Mouse (Mus musculus) intestine, embryonic 14.5 days (tissue): ENCODE data around the gene Fcer2a. TPM values are rescaled to one million over a fixed set of nuclear protein-coding genes. Genes with fewer than 3 reads are reported as not detected.
A peak's percentile ranks its signal among the peaks of the same experiment; 100 is the strongest.

ENCODE experiments used
- ATAC-seq: fragments of 200-750 bp; cut with Nextera tagmentation; replicated peaks from 2 replicates; pipeline ENCODE4 v1.8.0; 2017; ENCODE audit warnings: low read depth, moderate number of reproducible peaks, moderate TSS enrichment, moderate library complexity; ENCODE audit not compliant: low FRiP score, low TSS enrichment
- DNase-seq: peaks from one replicate; pipeline ENCODE4 v3.0.0-alpha.2; 2018; ENCODE audit warnings: low spot score
- H3K27ac ChIP-seq: fragments of 300-500 bp; sonication (generic); 2 replicates; pipeline ENCODE4 v1.5.1; 2014; ENCODE audit warnings: low read depth, mild to moderate bottlenecking, control low read depth
- H3K27me3 ChIP-seq: fragments of 300-500 bp; sonication (generic); replicated peaks from 2 replicates; pipeline ENCODE4 v1.6.1; 2014; ENCODE audit warnings: low read length, control low read depth; ENCODE audit not compliant: control insufficient read depth, insufficient read depth
- H3K36me3 ChIP-seq: fragments of 300-500 bp; sonication (generic); 2 replicates; pipeline ENCODE4 v1.6.1; 2014; ENCODE audit warnings: low read length, control low read depth; ENCODE audit not compliant: control insufficient read depth, insufficient read depth
- H3K4me1 ChIP-seq: fragments of 300-500 bp; sonication (generic); replicated peaks from 2 replicates; pipeline ENCODE4 v1.6.1; 2014; ENCODE audit warnings: low read length, control low read depth, mixed read lengths; ENCODE audit not compliant: control insufficient read depth, insufficient read depth
- H3K4me2 ChIP-seq: fragments of 300-500 bp; sonication (generic); 2 replicates; pipeline ENCODE4 v1.6.1; 2014; ENCODE audit warnings: low read length
- H3K4me3 ChIP-seq: fragments of 300-500 bp; sonication (generic); 2 replicates; pipeline ENCODE4 v1.5.1; 2014; ENCODE audit warnings: low read depth, low read length, control low read depth, mixed read lengths
- H3K9ac ChIP-seq: fragments of 300-500 bp; sonication (generic); 2 replicates; pipeline ENCODE4 v1.6.1; 2014; ENCODE audit warnings: mild to moderate bottlenecking, low read length
- H3K9me3 ChIP-seq: fragments of 300-500 bp; sonication (generic); 2 replicates; pipeline ENCODE4 v1.6.1; 2016; ENCODE audit warnings: low read length, control low read depth; ENCODE audit not compliant: control insufficient read depth
- WGBS: fragments of 180-500 bp; shearing (Covaris S2); extraction: QIAGEN DNeasy Blood & Tissue Kit; methylation state at CpG from one replicate; pipeline ENCODE4 v1.1.7; 2014; 5-methylcytosine and 5-hydroxymethylcytosine counted together
- polyA plus RNA-seq: library from polyadenylated mRNA; unstranded; fragments of >200 nt; fragmentation: Nextera tagmentation; extraction: Ambion mirVana; gene quantifications from 2 replicates; pipeline ENCODE4 v1.2.1, GENCODE M21; 2014

Gene Fcer2a
- polyA plus RNA-seq, 1 experiment from 2014 or later = 0.11 TPM

DNA sequence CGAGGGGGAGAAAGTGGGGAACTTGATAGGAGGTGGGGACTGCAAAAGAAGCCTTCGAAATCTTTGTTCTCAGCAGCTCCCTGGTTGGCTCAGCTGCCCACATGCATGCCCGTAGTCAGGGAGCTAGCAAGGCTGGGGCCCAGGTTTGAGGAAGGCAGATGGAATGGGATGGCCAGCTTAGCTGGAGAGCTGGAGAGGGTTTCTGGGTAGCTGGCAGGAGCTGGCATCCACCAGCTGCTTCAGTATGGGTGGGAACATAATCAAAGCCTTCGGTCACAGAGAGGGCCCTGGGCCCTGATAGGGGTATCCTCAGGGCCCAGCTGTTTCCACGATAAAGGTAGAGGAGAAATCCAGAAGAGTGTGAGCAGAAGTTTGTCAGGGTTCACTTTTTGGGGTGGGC lies 11.5 kb downstream of the Fcer2a start:
- Histone ChIP-seq H3K4me2 (no peak overlapping the region), H3K27me3 (no peaks in the 10 kb centered on the region), H3K4me1 (peaks cover 5% of the 10 kb centered on the region; the same call in 1 of the 2 replicates), H3K4me3 (no peak overlapping the region), H3K27ac (no peak overlapping the region), H3K36me3 (peaks cover 30% of the 10 kb centered on the region), H3K9ac (no peak overlapping the region), H3K9me3 (no peaks in the 10 kb centered on the region)
- WGBS = 86% methylated on average over 5 of the region's 5 CpGs
- DNase-seq = no peak
- ATAC-seq = no peak

DNA sequence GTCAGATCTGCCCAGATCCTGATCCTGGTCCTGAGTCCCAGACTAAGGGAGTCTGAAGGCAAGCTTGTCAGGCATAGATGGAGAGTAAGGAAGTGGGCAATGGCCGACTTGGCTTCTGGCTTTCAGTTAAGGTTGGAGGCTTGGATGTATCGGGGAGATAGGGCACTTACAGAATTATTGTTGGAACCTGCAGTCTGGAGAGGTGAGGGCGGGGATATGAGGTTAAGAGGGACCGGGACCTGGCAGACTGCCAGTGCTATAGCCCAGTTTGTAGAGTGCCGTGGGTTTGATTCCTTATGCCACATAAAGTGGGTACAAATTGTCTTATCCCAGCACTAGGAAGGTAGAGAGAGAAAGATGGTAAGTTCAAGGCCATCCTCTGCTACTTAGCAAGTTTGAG lies 14.3 kb downstream of the Fcer2a start:
- WGBS = 84% methylated on average over 5 of the region's 5 CpGs
- Histone ChIP-seq H3K4me2 (no peak overlapping the region), H3K27ac (no peak overlapping the region), H3K36me3 (peaks cover 30% of the 10 kb centered on the region), H3K4me1 (peaks cover 8% of the 10 kb centered on the region; the same call in 1 of the 2 replicates), H3K9me3 (no peaks in the 10 kb centered on the region), H3K9ac (no peak overlapping the region), H3K4me3 (no peak overlapping the region), H3K27me3 (no peaks in the 10 kb centered on the region)
- no peak for DNase-seq
- no peak for ATAC-seq

GRCm38 (mm10) chr8:3679236-3679635 lies 14.7 kb downstream of the Fcer2a start:
- H3K9me3 ChIP-seq = no peaks in the 10 kb centered on the region
- no peaks in the 10 kb centered on the region for H3K27me3 ChIP-seq
- H3K9ac ChIP-seq = no peak overlapping the region
- DNase-seq (no peak), ATAC-seq (no peak)
- peaks cover 8% of the 10 kb centered on the region; the same call in 1 of the 2 replicates for H3K4me1 ChIP-seq
- H3K4me2 ChIP-seq = no peak overlapping the region
- peaks cover 30% of the 10 kb centered on the region for H3K36me3 ChIP-seq
- H3K27ac ChIP-seq = no peak overlapping the region
- no peak overlapping the region for H3K4me3 ChIP-seq
- 96% methylated on average over 23 of the region's 23 CpGs for WGBS

GRCm38 (mm10) chr8:3678831-3679230 lies 15.1 kb downstream of the Fcer2a start:
- Histone ChIP-seq H3K9me3 (no peaks in the 10 kb centered on the region), H3K4me2 (no peak overlapping the region), H3K9ac (no peak overlapping the region), H3K27ac (no peak overlapping the region), H3K4me1 (peaks cover 8% of the 10 kb centered on the region; the same call in 1 of the 2 replicates), H3K4me3 (no peak overlapping the region), H3K27me3 (no peaks in the 10 kb centered on the region), H3K36me3 (peaks cover 30% of the 10 kb centered on the region)
- WGBS = 95% methylated on average over 23 of the region's 23 CpGs
- ATAC-seq = no peak
- no peak for DNase-seq

DNA sequence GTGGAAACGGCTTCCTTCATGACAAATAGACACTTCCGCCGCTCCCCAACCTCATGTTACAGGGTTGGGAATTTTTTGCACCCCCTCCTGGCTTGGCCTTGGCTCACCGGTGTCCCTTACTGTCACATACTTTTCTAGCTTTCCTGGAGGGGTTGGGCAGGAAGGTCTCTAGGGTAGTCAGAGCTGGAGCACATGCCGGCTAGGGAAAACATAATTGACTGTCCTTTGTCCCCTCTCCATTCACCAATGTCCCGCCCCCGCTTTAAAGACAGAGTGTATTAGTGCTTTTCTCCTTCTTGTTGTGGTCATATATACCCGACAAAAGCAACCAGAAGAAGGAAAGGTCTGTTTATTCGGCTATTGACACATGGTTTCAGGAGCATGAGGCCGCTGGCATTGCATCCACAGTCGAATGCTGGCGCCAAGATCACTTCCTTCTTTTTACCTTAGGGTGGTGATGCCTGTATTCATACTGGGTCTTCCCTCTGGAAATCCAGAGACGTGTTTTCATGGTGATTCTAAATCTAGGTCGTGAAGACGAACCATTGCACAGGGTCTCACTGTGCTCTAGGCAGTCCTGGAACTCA lies 16.9 kb downstream of the Fcer2a start:
- peak overlapping the region; percentile 79 for H3K9ac ChIP-seq
- H3K9me3 ChIP-seq = no peaks in the 10 kb centered on the region
- H3K4me3 ChIP-seq = peak overlapping the region; percentile 80
- DNase-seq (peak; percentile 59), ATAC-seq (peak; percentile 7; the same call in 1 of the 2 replicates)
- H3K4me1 ChIP-seq = peaks cover 10% of the 10 kb centered on the region; the same call in 1 of the 2 replicates
- H3K36me3 ChIP-seq = peaks cover 30% of the 10 kb centered on the region
- no peaks in the 10 kb centered on the region for H3K27me3 ChIP-seq
- H3K4me2 ChIP-seq = peak overlapping the region; percentile 74
- WGBS = 2% methylated on average over 15 of the region's 15 CpGs
- H3K27ac ChIP-seq = peak overlapping the region; percentile 92

DNA sequence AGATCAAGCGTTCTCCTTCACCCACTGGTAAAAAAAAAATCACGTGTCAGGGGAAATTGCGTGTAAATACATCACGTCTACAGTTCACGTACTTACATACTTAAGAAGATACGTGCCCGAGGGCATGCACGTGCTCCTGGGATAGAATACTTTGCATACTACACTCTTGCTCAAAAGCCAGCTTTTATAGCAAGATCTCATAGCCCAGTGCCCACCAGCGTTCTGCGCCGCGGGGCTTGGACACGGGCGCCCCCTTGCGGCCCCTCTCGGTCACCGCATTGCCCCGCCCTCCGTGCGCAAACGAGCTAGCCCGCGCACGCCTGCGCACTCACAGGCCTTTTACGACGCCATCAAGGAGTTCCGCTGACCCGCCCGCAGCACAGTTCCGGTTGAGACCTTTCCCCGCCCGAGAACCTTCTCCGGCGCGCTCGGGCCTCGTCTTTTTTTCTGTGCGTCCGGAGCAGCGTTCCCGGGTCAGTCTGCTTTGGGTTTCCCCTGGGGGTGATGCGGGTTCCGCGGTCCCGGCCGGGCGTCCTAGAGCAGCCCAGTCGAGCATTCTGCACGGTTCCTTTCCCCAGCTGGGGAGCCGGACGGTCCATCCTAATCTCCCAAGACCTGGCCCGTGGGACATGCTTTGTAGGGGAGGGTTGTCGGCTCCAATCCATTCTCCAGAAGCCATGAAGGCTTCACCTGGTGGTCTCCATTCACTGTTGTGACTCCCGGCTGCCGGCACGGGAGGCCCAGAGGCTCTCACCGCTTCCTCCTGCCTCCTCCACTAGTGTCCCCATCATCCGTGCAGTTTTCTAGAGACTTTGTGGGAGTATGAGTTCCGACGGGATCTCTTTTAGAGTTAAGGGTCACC lies 17.6 kb downstream of the Fcer2a start, which contains the start of gene Trappc5:
Gene Trappc5 (plus strand): TSS at position 169 of the 862 bp plus-strand sequence.
- 1% methylated on average over 61 of the region's 61 CpGs for WGBS

DNA sequence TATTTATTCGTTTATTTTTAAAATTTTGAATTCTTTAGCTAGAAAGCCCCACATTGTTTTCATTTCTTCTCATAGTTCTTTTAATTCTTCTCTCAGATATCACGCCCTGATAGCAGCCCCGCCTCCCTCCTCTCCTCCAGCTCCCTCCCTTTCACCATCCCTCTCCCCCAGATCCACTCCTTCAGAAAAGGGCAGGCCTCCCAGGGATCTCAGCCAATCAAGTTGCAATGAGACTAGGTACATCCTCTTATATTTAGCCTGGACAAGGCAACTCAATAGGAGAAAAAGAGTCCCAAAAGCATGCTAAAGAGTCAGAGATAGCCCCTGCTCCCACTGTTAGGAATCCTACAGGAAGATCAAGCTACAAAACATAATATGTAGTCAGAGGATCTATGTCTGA lies 19.3 kb downstream of the Fcer2a start:
- H3K4me2 ChIP-seq = no peak overlapping the region
- H3K27ac ChIP-seq = no peak overlapping the region
- H3K27me3 ChIP-seq = no peaks in the 10 kb centered on the region
- H3K36me3 ChIP-seq = peaks cover 11% of the 10 kb centered on the region
- H3K4me3 ChIP-seq = no peak overlapping the region
- no peak overlapping the region for H3K9ac ChIP-seq
- H3K9me3 ChIP-seq = no peaks in the 10 kb centered on the region
- peaks cover 10% of the 10 kb centered on the region; the same call in 1 of the 2 replicates for H3K4me1 ChIP-seq
- DNase-seq = no peak
- no peak for ATAC-seq
- WGBS = 62% methylated on average over 3 of the region's 3 CpGs

More for the DNA sequence above, 17.6 kb downstream of the Fcer2a start, which contains the start of gene Trappc5:
- Histone ChIP-seq H3K9ac (peak within 1 kb of the TSS; percentile 79), H3K36me3 (peaks cover 27% of the 10 kb centered on the region), H3K4me2 (peak within 1 kb of the TSS; percentile 74), H3K4me1 (peaks cover 10% of the 10 kb centered on the region; the same call in 1 of the 2 replicates), H3K27me3 (no peaks in the 10 kb centered on the region), H3K27ac (peak within 1 kb of the TSS; percentile 92), H3K9me3 (no peaks in the 10 kb centered on the region), H3K4me3 (peak within 1 kb of the TSS; percentile 80)
- peak; percentile 95 for DNase-seq
- ATAC-seq = peak; percentile 83

GRCm38 (mm10) chr8:3671980-3672491 lies 21.9 kb downstream of the Fcer2a start, which contains the start of gene Fcor:
TSS of gene Fcor (minus strand) at chr8:3672362.
- DNase-seq (peak; percentile 95), ATAC-seq (peak; percentile 80)
- Histone ChIP-seq H3K36me3 (no peaks in the 10 kb centered on the region), H3K4me2 (peak within 1 kb of the TSS; percentile 74), H3K9ac (peak within 1 kb of the TSS; percentile 34), H3K9me3 (no peaks in the 10 kb centered on the region), H3K4me1 (0 out of 2 replicates have a peak, but pooled peaks cover 2% of the 10 kb centered on the region), H3K27ac (peak within 1 kb of the TSS; percentile 39; the same call in 1 of the 2 replicates), H3K27me3 (no peaks in the 10 kb centered on the region), H3K4me3 (peak within 1 kb of the TSS; percentile 44)
- under 1% methylated on average over 23 of the region's 23 CpGs for WGBS
